Mouse (Mus musculus) gastrocnemius, postnatal 10 days (tissue): ENCODE data around the gene Sytl2. TPM values are rescaled to one million over a fixed set of nuclear protein-coding genes. Genes with fewer than 3 reads are reported as not detected.

Source experiments
- DNase-seq: peaks from one replicate; pipeline ENCODE4 v3.0.0; 2021; ENCODE audit warnings: mixed read lengths
- total RNA-seq, 2 experiments: library from RNA; stranded (reverse); gene quantifications; 2 replicates each; pipeline ENCODE4 v1.2.3; 2021

Gene Sytl2
- total RNA-seq, 2 experiments from 2014 or later: 75.0 to 91.4 TPM

- no peak for DNase-seq
Measured at GRCm38 (mm10) chr7:90370071-90370851, 68.2 kb downstream of the Sytl2 start.

- DNase-seq: no peak
Measured at GRCm38 (mm10) chr7:90372804-90373203, 70.8 kb downstream of the Sytl2 start.

GRCm38 (mm10) chr7:90384411-90384810 lies 82.4 kb downstream of the Sytl2 start:
- DNase-seq: no peak

GRCm38 (mm10) chr7:90386885-90387459 lies 84.9 kb downstream of the Sytl2 start:
- no peak for DNase-seq

GRCm38 (mm10) chr7:90389765-90390164 lies 87.7 kb downstream of the Sytl2 start:
- DNase-seq: no peak

- DNase-seq: no peak
Measured at GRCm38 (mm10) chr7:90395073-90395472, 93.0 kb downstream of the Sytl2 start.

- no peak for DNase-seq
Measured at GRCm38 (mm10) chr7:90395928-90396327, 93.9 kb downstream of the Sytl2 start.

GRCm38 (mm10) chr7:90409934-90410333 lies 107.9 kb downstream of the Sytl2 start:
- peak; percentile 63 for DNase-seq

- peak; percentile 71 for DNase-seq
Measured at GRCm38 (mm10) chr7:90426020-90427001, 124.3 kb downstream of the Sytl2 start, which contains the start of gene Ccdc89. Ccdc89 (plus strand) TSS chr7:90426577.

- no peak for DNase-seq
Measured at GRCm38 (mm10) chr7:90427006-90427405, 125.0 kb downstream of the Sytl2 start.

GRCm38 (mm10) chr7:90432221-90432620 lies 130.2 kb downstream of the Sytl2 start:
- DNase-seq: no peak

- no peak for DNase-seq
Measured at GRCm38 (mm10) chr7:90440044-90440443, 138.0 kb downstream of the Sytl2 start.

- DNase-seq: no peak
Measured at GRCm38 (mm10) chr7:90442070-90442469, 140.0 kb downstream of the Sytl2 start.

GRCm38 (mm10) chr7:90442518-90443080 lies 140.5 kb downstream of the Sytl2 start, which contains the start of gene Crebzf:
Crebzf (plus strand) TSS chr7:90442729.
- peak; percentile 92 for DNase-seq

GRCm38 (mm10) chr7:90443101-90444091 lies 141.3 kb downstream of the Sytl2 start:
- peak; percentile 75 for DNase-seq

GRCm38 (mm10) chr7:90444206-90444605 lies 142.2 kb downstream of the Sytl2 start:
- DNase-seq: no peak

- DNase-seq: no peak
Measured at GRCm38 (mm10) chr7:90456149-90456844, 154.2 kb downstream of the Sytl2 start.

GRCm38 (mm10) chr7:90456845-90457468 lies 154.9 kb downstream of the Sytl2 start, which contains the start of gene Tmem126a:
Tmem126a (minus strand) TSS chr7:90457229.
- DNase-seq: peak; percentile 87

- DNase-seq: no peak
Measured at GRCm38 (mm10) chr7:90457517-90457916, 155.5 kb downstream of the Sytl2 start.
